Mouse (Mus musculus) kidney, adult 11 months (tissue): Measurements from ENCODE around the gene Dnttip2.

Source experiments
- DNase-seq: peaks from one replicate; pipeline ENCODE4 v3.0.0; 2022

Dnttip2 gene

GRCm38 (mm10) chr3:122290696-122291095, 16.5 kb downstream of the Dnttip2 start:
- DNase-seq = no peak

GRCm38 (mm10) chr3:122291828-122292227, 17.6 kb downstream of the Dnttip2 start:
- DNase-seq = no peak

- DNase-seq = peak; percentile 92
These were observed 18.4 kb downstream of the Dnttip2 start for GRCm38 (mm10) chr3:122292300-122293222.

GRCm38 (mm10) chr3:122293223-122293953, 19.2 kb downstream of the Dnttip2 start:
- DNase-seq = no peak

GRCm38 (mm10) chr3:122293954-122294850, 20.0 kb downstream of the Dnttip2 start, which contains the start of gene Bcar3:
Gene Bcar3, plus strand, starts transcription at chr3:122294136.
- DNase-seq = peak; percentile 91

- peak; percentile 24 for DNase-seq
These were observed 21.3 kb downstream of the Dnttip2 start for GRCm38 (mm10) chr3:122295511-122295910.

GRCm38 (mm10) chr3:122296979-122297378, 22.8 kb downstream of the Dnttip2 start:
- no peak for DNase-seq

- peak; percentile 48 for DNase-seq
These were observed 27.1 kb downstream of the Dnttip2 start for GRCm38 (mm10) chr3:122300983-122301919.

- DNase-seq = no peak
These were observed 30.4 kb downstream of the Dnttip2 start for GRCm38 (mm10) chr3:122304560-122304959.

- DNase-seq = no peak
These were observed 33.9 kb downstream of the Dnttip2 start for GRCm38 (mm10) chr3:122307894-122308671.

- DNase-seq = no peak
These were observed 34.8 kb downstream of the Dnttip2 start for GRCm38 (mm10) chr3:122308981-122309380.

GRCm38 (mm10) chr3:122312078-122312477, 37.9 kb downstream of the Dnttip2 start:
- DNase-seq = peak; percentile 68

GRCm38 (mm10) chr3:122312936-122313629, 38.9 kb downstream of the Dnttip2 start:
- DNase-seq = peak; percentile 19

- no peak for DNase-seq
These were observed 39.7 kb downstream of the Dnttip2 start for GRCm38 (mm10) chr3:122313936-122314335.

- no peak for DNase-seq
These were observed 42.4 kb downstream of the Dnttip2 start for GRCm38 (mm10) chr3:122316621-122317020.

GRCm38 (mm10) chr3:122317339-122317738, 43.2 kb downstream of the Dnttip2 start:
- no peak for DNase-seq

GRCm38 (mm10) chr3:122322226-122322625, 48.0 kb downstream of the Dnttip2 start:
- DNase-seq = no peak

- peak; percentile 65 for DNase-seq
These were observed 49.7 kb downstream of the Dnttip2 start for GRCm38 (mm10) chr3:122323841-122324240.

- peak; percentile 34 for DNase-seq
These were observed 50.3 kb downstream of the Dnttip2 start for GRCm38 (mm10) chr3:122324528-122324927.

- DNase-seq = no peak
These were observed 56.3 kb downstream of the Dnttip2 start for GRCm38 (mm10) chr3:122330484-122330883.
